Mouse (Mus musculus): ENCODE data around the gene Nckap5.

DNA sequence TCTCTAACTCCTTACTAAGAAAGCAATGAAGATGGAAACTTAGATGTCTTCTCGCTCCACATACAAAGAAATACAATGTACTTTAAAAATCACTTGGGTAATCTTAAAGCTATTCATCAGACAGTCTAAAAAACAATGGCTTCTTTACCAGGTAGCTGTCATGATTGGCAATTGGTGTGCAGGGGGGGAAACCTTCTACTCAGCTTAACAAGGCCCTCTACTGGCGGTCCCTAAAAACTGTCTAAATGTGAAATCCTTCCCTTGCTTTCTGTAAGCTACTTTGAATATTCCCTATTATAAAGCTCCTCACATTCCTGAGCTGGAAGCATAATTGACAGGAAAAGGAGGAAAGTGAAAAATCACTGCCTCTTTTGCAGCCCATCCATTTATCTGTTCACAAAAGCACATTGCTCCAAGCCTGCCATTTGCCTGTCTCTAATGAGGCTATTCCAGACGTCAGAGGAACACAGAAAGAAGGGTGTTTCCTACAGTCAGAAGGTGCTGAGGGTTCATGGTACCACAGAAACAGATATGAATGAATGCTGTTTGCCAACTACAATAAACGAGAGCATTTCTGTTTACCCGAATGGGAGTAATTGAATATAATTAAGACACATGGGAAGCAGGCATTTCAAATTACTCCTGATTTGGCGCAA, 104.1 kb downstream of the Nckap5 start:
- TF ChIP-seq POLR2A (IDR thresholded peaks at IDR 0.05; ENCODE audit: low read depth, low read length) (no peak), CTCF (conservative IDR thresholded peaks at IDR 0.05; ENCODE audit: insufficient read depth, insufficient read length, low read depth, low read length) (peak; percentile 41)
